Mouse (Mus musculus): ENCODE results near the gene Rcbtb2. TPM values are rescaled to one million over a fixed set of nuclear protein-coding genes. Genes with fewer than 3 reads are reported as not detected.
"Not testable (repeated sequence)": the region's sequence is repeated elsewhere in the genome, so short reads cannot be mapped to it uniquely, and the experiment has no call there.

The Rcbtb2 gene
- polyA plus RNA-seq, 1 experiment from 2014 or later = 66.8 TPM

- 0 out of 2 replicates have a peak, but pooled peaks have one; percentile 27 for ATAC-seq (ENCODE audit: low FRiP score, low read depth)
- Histone ChIP-seq H3K9me3 (no peaks in the 10 kb centered on the region), H3K27ac (replicated peaks) (no peak overlapping the region), H3K4me3 (no peak overlapping the region), H3K36me3 (no peaks in the 10 kb centered on the region), H3K9ac (no peak overlapping the region), H3K4me2 (no peak overlapping the region), H3K4me1 (replicated peaks) (peaks cover 10% of the 10 kb centered on the region; the same call in 1 of the 2 replicates), H3K27me3 (no peaks in the 10 kb centered on the region)
- WGBS = 36% methylated on average over 11 of the region's 11 CpGs
Observed at GRCm38 (mm10) chr14:73105407-73106185, 17.2 kb upstream of the Rcbtb2 start.

DNA sequence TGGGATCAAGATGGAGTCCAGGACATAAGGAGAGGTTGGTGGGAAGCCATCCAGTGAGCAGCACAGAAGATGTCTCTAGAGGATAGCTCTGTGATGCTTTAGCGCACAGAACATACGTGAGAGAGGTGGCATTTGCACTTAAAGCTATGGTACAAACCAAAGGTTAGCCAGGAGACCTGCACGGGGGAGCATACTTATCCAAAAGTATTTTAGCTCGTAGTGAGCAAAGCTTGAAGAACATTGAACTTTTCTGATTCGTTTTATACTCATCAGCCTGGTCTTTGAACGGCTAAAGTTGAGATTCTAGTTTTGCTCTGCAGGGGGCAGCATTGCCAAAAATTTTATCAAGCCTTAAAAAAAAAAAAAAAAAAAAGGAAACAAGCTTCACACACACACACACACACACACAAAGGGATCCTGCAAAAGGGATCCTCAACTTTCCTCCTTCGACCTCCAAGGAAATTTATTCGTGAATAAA lies 16.6 kb upstream of the Rcbtb2 start:
- no peaks in the 10 kb centered on the region for H3K27me3 ChIP-seq
- H3K27ac ChIP-seq (replicated peaks) = no peak overlapping the region
- peaks cover 10% of the 10 kb centered on the region; the same call in 1 of the 2 replicates for H3K4me1 ChIP-seq (replicated peaks)
- 14% methylated on average over 8 of the region's 8 CpGs for WGBS
- ATAC-seq (ENCODE audit: low FRiP score, low read depth) = peak; percentile 59; the same call in 1 of the 2 replicates
- no peaks in the 10 kb centered on the region for H3K36me3 ChIP-seq
- H3K9ac ChIP-seq = no peak overlapping the region
- no peak overlapping the region for H3K4me3 ChIP-seq
- H3K9me3 ChIP-seq = no peaks in the 10 kb centered on the region
- H3K4me2 ChIP-seq = peak overlapping the region; percentile 42

GRCm38 (mm10) chr14:73106957-73107356 lies 15.9 kb upstream of the Rcbtb2 start:
- no peak overlapping the region for H3K4me3 ChIP-seq
- H3K9me3 ChIP-seq = no peaks in the 10 kb centered on the region
- H3K4me1 ChIP-seq (replicated peaks) = peaks cover 10% of the 10 kb centered on the region; the same call in 1 of the 2 replicates
- ATAC-seq (ENCODE audit: low FRiP score, low read depth) = no peak
- no peak overlapping the region for H3K4me2 ChIP-seq
- WGBS = 55% methylated on average over 4 of the region's 4 CpGs
- H3K36me3 ChIP-seq = no peaks in the 10 kb centered on the region
- H3K27ac ChIP-seq (replicated peaks) = no peak overlapping the region
- no peaks in the 10 kb centered on the region for H3K27me3 ChIP-seq
- H3K9ac ChIP-seq = no peak overlapping the region

DNA sequence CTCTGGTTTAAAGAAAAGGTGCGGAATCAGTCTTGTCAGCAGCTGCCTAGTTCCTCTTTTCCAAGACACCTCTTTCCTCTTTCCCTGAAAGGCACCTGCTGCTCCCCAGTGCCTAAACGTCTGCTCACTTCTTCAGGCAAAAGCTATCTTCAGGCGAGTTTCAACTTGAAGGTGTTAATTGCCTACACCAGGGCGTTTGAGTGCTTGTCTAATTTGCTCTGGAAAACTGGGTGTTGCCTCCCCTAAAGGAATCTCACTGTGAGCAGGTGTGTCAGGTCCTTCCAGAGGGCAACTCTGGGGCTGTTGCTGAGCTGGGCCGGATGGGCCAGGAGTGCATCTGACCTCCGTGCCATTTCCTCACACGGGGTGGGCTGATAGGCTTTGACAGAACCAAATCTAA lies 15.5 kb upstream of the Rcbtb2 start:
- Histone ChIP-seq H3K27me3 (no peaks in the 10 kb centered on the region), H3K36me3 (no peaks in the 10 kb centered on the region), H3K4me2 (no peak overlapping the region), H3K4me3 (no peak overlapping the region), H3K27ac (replicated peaks) (no peak overlapping the region), H3K4me1 (replicated peaks) (peaks cover 10% of the 10 kb centered on the region; the same call in 1 of the 2 replicates), H3K9ac (no peak overlapping the region), H3K9me3 (no peaks in the 10 kb centered on the region)
- 61% methylated on average over 7 of the region's 7 CpGs for WGBS
- no peak for ATAC-seq (ENCODE audit: low FRiP score, low read depth)

- Histone ChIP-seq H3K27ac (replicated peaks) (no peak overlapping the region), H3K4me2 (no peak overlapping the region), H3K9me3 (no peaks in the 10 kb centered on the region), H3K36me3 (no peaks in the 10 kb centered on the region), H3K9ac (no peak overlapping the region), H3K4me3 (no peak overlapping the region), H3K4me1 (replicated peaks) (peaks cover 10% of the 10 kb centered on the region; the same call in 1 of the 2 replicates), H3K27me3 (no peaks in the 10 kb centered on the region)
- WGBS = 90% methylated on average over 6 of the region's 6 CpGs
- ATAC-seq (ENCODE audit: low FRiP score, low read depth) = no peak
Observed at GRCm38 (mm10) chr14:73107952-73108351, 14.9 kb upstream of the Rcbtb2 start.

DNA sequence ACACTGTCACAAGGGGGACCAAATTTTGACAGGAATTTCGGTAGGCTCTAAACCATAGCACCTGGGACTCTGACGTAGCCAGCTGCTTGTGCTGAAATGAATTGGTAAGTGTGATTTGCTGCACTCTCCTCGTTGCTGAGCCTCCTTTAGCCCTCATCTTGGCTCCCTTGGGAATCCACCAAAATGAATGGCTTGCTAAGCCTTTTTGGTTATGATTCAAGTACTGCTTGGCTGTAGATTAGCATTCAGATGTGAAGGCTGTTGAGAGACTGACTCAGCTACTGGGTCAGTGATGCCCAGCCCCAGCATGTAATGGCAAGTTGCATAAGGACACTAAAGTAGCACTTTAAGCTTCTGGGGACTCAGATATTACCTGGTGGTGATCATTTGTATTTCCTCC lies 12.2 kb upstream of the Rcbtb2 start:
- Histone ChIP-seq H3K36me3 (no peaks in the 10 kb centered on the region), H3K9ac (no peak overlapping the region), H3K4me2 (no peak overlapping the region), H3K27ac (replicated peaks) (no peak overlapping the region), H3K4me3 (no peak overlapping the region), H3K27me3 (no peaks in the 10 kb centered on the region), H3K4me1 (replicated peaks) (peaks cover 6% of the 10 kb centered on the region; the same call in 1 of the 2 replicates), H3K9me3 (no peaks in the 10 kb centered on the region)
- ATAC-seq (ENCODE audit: low FRiP score, low read depth) = no peak
- WGBS = 67% methylated on average over 3 of the region's 3 CpGs

GRCm38 (mm10) chr14:73111091-73111490 lies 11.7 kb upstream of the Rcbtb2 start:
- Histone ChIP-seq H3K27me3 (no peaks in the 10 kb centered on the region), H3K27ac (replicated peaks) (no peak overlapping the region), H3K36me3 (no peaks in the 10 kb centered on the region), H3K4me2 (no peak overlapping the region), H3K9ac (no peak overlapping the region), H3K4me1 (replicated peaks) (peaks cover 2% of the 10 kb centered on the region; the same call in 1 of the 2 replicates), H3K4me3 (no peak overlapping the region), H3K9me3 (no peaks in the 10 kb centered on the region)
- no peak for ATAC-seq (ENCODE audit: low FRiP score, low read depth)
- 48% methylated on average over 1 of the region's 1 CpGs for WGBS

- H3K27me3 ChIP-seq = no peaks in the 10 kb centered on the region
- no peak for ATAC-seq (ENCODE audit: low FRiP score, low read depth)
- H3K36me3 ChIP-seq = no peaks in the 10 kb centered on the region
- H3K4me1 ChIP-seq (replicated peaks) = no peaks in the 10 kb centered on the region
- no peak overlapping the region for H3K4me3 ChIP-seq
- H3K9me3 ChIP-seq = no peaks in the 10 kb centered on the region
- no peak overlapping the region for H3K9ac ChIP-seq
- H3K4me2 ChIP-seq = no peak overlapping the region
- H3K27ac ChIP-seq (replicated peaks) = no peak overlapping the region
- WGBS = 70% methylated on average over 12 of the region's 12 CpGs
Observed at GRCm38 (mm10) chr14:73112186-73112840, 10.5 kb upstream of the Rcbtb2 start.

GRCm38 (mm10) chr14:73114952-73115351 lies 7.9 kb upstream of the Rcbtb2 start:
- H3K9me3 ChIP-seq; H3K27me3 ChIP-seq; H3K36me3 ChIP-seq; H3K4me1 ChIP-seq (replicated peaks); H3K9ac ChIP-seq; H3K27ac ChIP-seq (replicated peaks); H3K4me2 ChIP-seq; ATAC-seq (ENCODE audit: low FRiP score, low read depth); H3K4me3 ChIP-seq: not testable (repeated sequence)
- 96% methylated on average over 3 of the region's 3 CpGs for WGBS

GRCm38 (mm10) chr14:73116301-73116700 lies 6.5 kb upstream of the Rcbtb2 start:
- H3K36me3 ChIP-seq = no peaks in the 10 kb centered on the region
- no peaks in the 10 kb centered on the region for H3K27me3 ChIP-seq
- H3K4me3 ChIP-seq = no peak overlapping the region
- no peaks in the 10 kb centered on the region for H3K9me3 ChIP-seq
- no peak overlapping the region for H3K4me2 ChIP-seq
- H3K4me1 ChIP-seq (replicated peaks) = no peaks in the 10 kb centered on the region
- ATAC-seq (ENCODE audit: low FRiP score, low read depth) = no peak
- 76% methylated on average over 2 of the region's 2 CpGs for WGBS
- no peak overlapping the region for H3K27ac ChIP-seq (replicated peaks)
- H3K9ac ChIP-seq = no peak overlapping the region

- H3K4me1 ChIP-seq (replicated peaks) = no peaks in the 10 kb centered on the region
- no peak overlapping the region for H3K27ac ChIP-seq (replicated peaks)
- no peaks in the 10 kb centered on the region for H3K27me3 ChIP-seq
- H3K4me2 ChIP-seq = 0 out of 2 replicates have a peak overlapping the region, but pooled peaks have one; percentile 12
- ATAC-seq (ENCODE audit: low FRiP score, low read depth) = no peak
- H3K9me3 ChIP-seq = no peaks in the 10 kb centered on the region
- H3K9ac ChIP-seq = no peak overlapping the region
- no peak overlapping the region for H3K4me3 ChIP-seq
- H3K36me3 ChIP-seq = no peaks in the 10 kb centered on the region
- 66% methylated on average over 9 of the region's 9 CpGs for WGBS
Observed at GRCm38 (mm10) chr14:73116938-73117337, 5.9 kb upstream of the Rcbtb2 start.

Data from hindbrain, embryonic 15.5 days (tissue).